Mouse (Mus musculus): Measurements from ENCODE around the gene Hrnr.

Gene Hrnr

GRCm38 (mm10) chr3:93319449-93319848, at the start of gene Hrnr:
TSS of gene Hrnr (plus strand) at chr3:93319749.
- in situ Hi-C loops (cut with MboI, MseI) = no loop called here

GRCm38 (mm10) chr3:93273223-93273622, 46.3 kb upstream of the Hrnr start, which contains the start of gene Flg:
TSS of gene Flg (plus strand) at chr3:93273523.
- in situ Hi-C loops (cut with MboI, MseI) = no loop called here

- in situ Hi-C loops (cut with MboI, MseI) = no loop called here
Observed at GRCm38 (mm10) chr3:93297542-93297941, 22.0 kb upstream of the Hrnr start.

- in situ Hi-C loops (cut with MboI, MseI) = no loop called here
Observed at GRCm38 (mm10) chr3:93299832-93300231, 19.7 kb upstream of the Hrnr start.

GRCm38 (mm10) chr3:93301896-93302295, 17.7 kb upstream of the Hrnr start:
- in situ Hi-C loops (cut with MboI, MseI) = no loop called here

GRCm38 (mm10) chr3:93306142-93306541, 13.4 kb upstream of the Hrnr start:
- in situ Hi-C loops (cut with MboI, MseI) = no loop called here

- in situ Hi-C loops (cut with MboI, MseI) = no loop called here
Observed at GRCm38 (mm10) chr3:93311371-93311770, 8.2 kb upstream of the Hrnr start.

- in situ Hi-C loops (cut with MboI, MseI) = no loop called here
Observed at GRCm38 (mm10) chr3:93314388-93314787, 5.2 kb upstream of the Hrnr start.

GRCm38 (mm10) chr3:93337749-93338148, 18.2 kb downstream of the Hrnr start:
- in situ Hi-C loops (cut with MboI, MseI) = no loop called here

GRCm38 (mm10) chr3:93340021-93340420, 20.5 kb downstream of the Hrnr start:
- in situ Hi-C loops (cut with MboI, MseI) = no loop called here

GRCm38 (mm10) chr3:93346896-93347295, 27.3 kb downstream of the Hrnr start:
- in situ Hi-C loops (cut with MboI, MseI) = no loop called here

GRCm38 (mm10) chr3:93360045-93360444, 40.5 kb downstream of the Hrnr start:
- in situ Hi-C loops (cut with MboI, MseI) = loop anchor here (5.0 to 10.0 kb wide), 2 partner anchors 132 to 245 kb away; no protein-coding TSS in a partner anchor

- in situ Hi-C loops (cut with MboI, MseI) = loop anchor here (5.0 to 10.0 kb wide), 2 partner anchors 130 to 243 kb away; no protein-coding TSS in a partner anchor
Observed at GRCm38 (mm10) chr3:93361933-93362574, 42.5 kb downstream of the Hrnr start.

- in situ Hi-C loops (cut with MboI, MseI) = loop anchor here (5.0 to 10.0 kb wide), 2 partner anchors 238 to 255 kb away; no protein-coding TSS in a partner anchor
Observed at GRCm38 (mm10) chr3:93366966-93367575, 47.5 kb downstream of the Hrnr start.

- in situ Hi-C loops (cut with MboI, MseI) = loop anchor here (5.0 to 10.0 kb wide), 2 partner anchors 237 to 254 kb away; no protein-coding TSS in a partner anchor
Observed at GRCm38 (mm10) chr3:93368171-93368570, 48.6 kb downstream of the Hrnr start.

GRCm38 (mm10) chr3:93373416-93373815, 53.9 kb downstream of the Hrnr start:
- in situ Hi-C loops (cut with MboI, MseI) = no loop called here

- in situ Hi-C loops (cut with MboI, MseI) = no loop called here
Observed at GRCm38 (mm10) chr3:93375196-93375595, 55.6 kb downstream of the Hrnr start.

- in situ Hi-C loops (cut with MboI, MseI) = no loop called here
Observed at GRCm38 (mm10) chr3:93375601-93376000, 56.1 kb downstream of the Hrnr start.

GRCm38 (mm10) chr3:93378146-93378545, 58.6 kb downstream of the Hrnr start:
- in situ Hi-C loops (cut with MboI, MseI) = no loop called here
